Mouse (Mus musculus): ENCODE measurements around the gene Trim41. TPM values are rescaled to one million over a fixed set of nuclear protein-coding genes. Genes with fewer than 3 reads are reported as not detected.

The Trim41 gene
- polyA plus RNA-seq, 1 experiment from 2014 or later, result 5.1 TPM

GRCm38 (mm10) chr11:48840805-48841204 is 23.7 kb upstream of the Trim41 start:
- H3K9ac ChIP-seq (replicated peaks; ENCODE audit: low read depth, low read length), result no peak overlapping the region
- H3K4me3 ChIP-seq (ENCODE audit: low read depth, low read length), result no peak overlapping the region
- no peak overlapping the region for H3K4me2 ChIP-seq (ENCODE audit: low read depth, low read length)
- H3K36me3 ChIP-seq (ENCODE audit: control insufficient read depth, insufficient read depth, low read length), result no peaks in the 10 kb centered on the region
- H3K27me3 ChIP-seq (ENCODE audit: control insufficient read depth, insufficient read depth, low read length), result peaks cover 2% of the 10 kb centered on the region; the same call in 1 of the 2 replicates
- no peak overlapping the region for H3K27ac ChIP-seq (ENCODE audit: low read depth, low read length)
- H3K9me3 ChIP-seq (ENCODE audit: control insufficient read depth, low read length), result no peaks in the 10 kb centered on the region
- ATAC-seq (ENCODE audit: low read depth), result no peak
- H3K4me1 ChIP-seq (ENCODE audit: control insufficient read depth, insufficient read depth, low read length), result no peaks in the 10 kb centered on the region

DNA sequence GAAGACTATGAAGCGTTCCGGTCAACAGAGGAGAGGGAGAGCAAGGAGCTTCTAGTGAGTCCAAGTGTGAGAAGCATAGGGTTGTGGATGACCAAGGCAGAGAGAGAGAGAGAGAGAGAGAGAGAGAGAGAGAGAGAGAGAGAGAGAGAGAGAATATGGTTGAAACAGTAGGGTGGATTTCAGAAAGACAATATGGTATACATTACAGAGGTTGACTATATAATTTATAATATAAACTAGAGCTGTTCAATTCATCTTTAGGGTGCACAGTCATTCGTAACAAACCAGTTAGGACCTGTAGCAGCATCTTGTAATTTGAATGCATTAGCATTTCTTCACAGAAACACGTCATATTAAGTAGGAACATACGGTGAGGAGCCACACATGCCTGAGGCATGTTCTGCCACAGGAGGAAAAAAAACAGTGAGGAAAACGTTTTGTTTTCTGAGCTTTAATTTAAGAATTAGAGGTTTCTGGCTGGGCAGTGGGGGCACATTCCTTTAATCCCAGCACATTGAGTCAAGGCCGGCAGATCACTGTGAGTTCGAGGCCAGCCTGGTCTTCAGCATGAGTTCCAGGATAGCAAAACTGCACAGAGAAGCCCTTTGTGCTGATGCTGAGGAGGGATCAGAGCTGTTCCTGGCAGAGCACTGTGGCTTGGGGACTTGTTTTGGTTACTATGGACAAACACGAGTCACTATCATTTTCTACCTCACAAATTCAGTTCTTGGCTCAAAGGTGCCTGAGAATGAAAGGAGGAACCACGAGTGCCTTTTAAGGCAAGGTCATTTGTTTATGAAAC is 21.9 kb upstream of the Trim41 start:
- H3K9ac ChIP-seq (replicated peaks; ENCODE audit: low read depth, low read length), result no peak overlapping the region
- 73% methylated on average over 10 of the region's 10 CpGs for WGBS
- ATAC-seq (ENCODE audit: low read depth), result no peak

DNA sequence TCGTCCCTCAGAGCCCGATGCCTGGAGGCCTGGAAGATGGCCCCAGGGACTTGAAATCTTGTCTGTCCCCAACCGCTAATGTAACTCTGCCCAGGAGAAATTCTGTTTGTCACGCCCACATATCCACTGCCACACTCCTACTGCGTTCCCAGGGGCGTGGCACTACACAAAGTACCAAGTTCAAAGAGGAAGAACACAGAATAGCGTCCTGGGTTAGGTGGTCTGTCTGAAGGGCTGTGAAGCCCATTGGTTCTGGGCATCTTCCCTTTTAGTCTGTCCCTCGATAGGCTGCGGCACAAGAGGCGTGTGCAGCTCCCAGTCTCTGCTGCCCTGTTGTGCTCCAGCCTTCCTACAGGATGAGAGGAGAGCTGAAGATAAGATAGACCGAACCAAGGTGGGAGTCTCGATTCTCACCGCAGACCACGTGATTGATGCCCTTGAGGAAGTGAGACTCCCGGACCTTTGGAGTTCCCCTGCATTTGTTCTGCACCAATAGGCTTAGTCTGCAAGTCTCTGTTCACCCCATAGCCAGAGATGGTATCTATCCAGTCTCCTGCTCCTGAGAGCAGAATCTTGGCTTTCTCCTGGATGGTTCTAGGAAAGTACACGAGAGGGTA is 21.1 kb upstream of the Trim41 start:
- peak; percentile 15; the same call in 1 of the 2 replicates for ATAC-seq (ENCODE audit: low read depth)
- H3K9me3 ChIP-seq (ENCODE audit: control insufficient read depth, low read length), result no peaks in the 10 kb centered on the region
- H3K4me3 ChIP-seq (ENCODE audit: low read depth, low read length), result peak overlapping the region; percentile 81
- H3K27me3 ChIP-seq (ENCODE audit: control insufficient read depth, insufficient read depth, low read length), result peaks cover 2% of the 10 kb centered on the region; the same call in 1 of the 2 replicates
- 4% methylated on average over 16 of the region's 16 CpGs for WGBS
- peak overlapping the region; percentile 65 for H3K4me2 ChIP-seq (ENCODE audit: low read depth, low read length)
- no peaks in the 10 kb centered on the region for H3K36me3 ChIP-seq (ENCODE audit: control insufficient read depth, insufficient read depth, low read length)
- H3K4me1 ChIP-seq (ENCODE audit: control insufficient read depth, insufficient read depth, low read length), result no peaks in the 10 kb centered on the region
- peak overlapping the region; percentile 48; the same call in 1 of the 2 replicates for H3K27ac ChIP-seq (ENCODE audit: low read depth, low read length)
- H3K9ac ChIP-seq (replicated peaks; ENCODE audit: low read depth, low read length), result peak overlapping the region; percentile 71

More for the DNA sequence above, 21.9 kb upstream of the Trim41 start:
- Histone ChIP-seq H3K36me3 (ENCODE audit: control insufficient read depth, insufficient read depth, low read length) (no peaks in the 10 kb centered on the region), H3K4me3 (ENCODE audit: low read depth, low read length) (peak overlapping the region; percentile 81), H3K27me3 (ENCODE audit: control insufficient read depth, insufficient read depth, low read length) (peaks cover 2% of the 10 kb centered on the region; the same call in 1 of the 2 replicates), H3K27ac (ENCODE audit: low read depth, low read length) (no peak overlapping the region), H3K9me3 (ENCODE audit: control insufficient read depth, low read length) (no peaks in the 10 kb centered on the region), H3K4me1 (ENCODE audit: control insufficient read depth, insufficient read depth, low read length) (no peaks in the 10 kb centered on the region), H3K4me2 (ENCODE audit: low read depth, low read length) (peak overlapping the region; percentile 65; the same call in 1 of the 2 replicates)

DNA sequence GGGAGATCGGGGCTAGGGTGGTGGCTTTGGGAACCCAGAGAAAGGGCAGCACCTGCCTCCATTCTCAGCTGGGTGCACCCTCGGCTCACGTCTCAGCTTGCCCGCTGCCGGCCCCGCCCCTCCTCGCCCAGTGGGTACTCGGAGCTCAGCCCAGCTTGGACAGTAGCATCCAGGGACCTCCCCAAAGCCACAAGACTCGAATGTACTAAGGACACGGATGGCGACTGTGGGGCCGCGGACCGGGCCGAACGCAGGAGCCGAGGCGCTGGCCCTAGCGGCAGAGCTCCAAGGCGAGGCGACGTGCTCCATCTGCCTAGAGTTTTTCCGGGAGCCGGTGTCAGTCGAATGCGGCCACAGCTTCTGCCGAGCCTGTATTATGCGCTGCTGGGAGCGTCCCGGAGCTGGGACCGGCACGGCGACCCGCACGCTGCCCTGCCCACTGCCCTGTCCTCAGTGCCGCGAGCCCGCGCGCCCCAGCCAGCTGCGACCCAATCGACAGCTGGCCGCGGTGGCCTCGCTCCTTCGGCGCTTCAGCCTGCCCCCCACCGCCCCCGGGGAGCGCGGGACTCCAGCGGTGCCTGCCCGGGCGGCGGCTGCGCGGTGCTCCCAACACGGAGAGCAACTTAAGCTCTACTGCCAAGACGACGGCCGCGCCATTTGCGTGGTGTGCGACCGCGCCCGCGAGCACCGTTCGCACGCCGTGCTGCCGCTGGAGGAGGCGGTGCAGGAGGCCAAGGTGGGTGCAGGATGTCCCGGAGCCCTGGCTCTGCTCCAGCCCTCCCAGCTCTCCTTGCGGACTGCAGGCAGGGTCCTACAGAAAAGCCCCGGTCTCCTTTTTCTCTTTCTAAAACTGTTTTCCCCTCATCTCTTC is 20.4 kb upstream of the Trim41 start:
- peak overlapping the region; percentile 71 for H3K9ac ChIP-seq (replicated peaks; ENCODE audit: low read depth, low read length)
- peaks cover 2% of the 10 kb centered on the region; the same call in 1 of the 2 replicates for H3K27me3 ChIP-seq (ENCODE audit: control insufficient read depth, insufficient read depth, low read length)
- no peaks in the 10 kb centered on the region for H3K36me3 ChIP-seq (ENCODE audit: control insufficient read depth, insufficient read depth, low read length)
- H3K4me1 ChIP-seq (ENCODE audit: control insufficient read depth, insufficient read depth, low read length), result no peaks in the 10 kb centered on the region
- H3K27ac ChIP-seq (ENCODE audit: low read depth, low read length), result peak overlapping the region; percentile 48
- under 1% methylated on average over 72 of the region's 77 CpGs for WGBS
- H3K4me3 ChIP-seq (ENCODE audit: low read depth, low read length), result peak overlapping the region; percentile 81
- no peaks in the 10 kb centered on the region for H3K9me3 ChIP-seq (ENCODE audit: control insufficient read depth, low read length)
- ATAC-seq (ENCODE audit: low read depth), result peak; percentile 25
- peak overlapping the region; percentile 65 for H3K4me2 ChIP-seq (ENCODE audit: low read depth, low read length)

DNA sequence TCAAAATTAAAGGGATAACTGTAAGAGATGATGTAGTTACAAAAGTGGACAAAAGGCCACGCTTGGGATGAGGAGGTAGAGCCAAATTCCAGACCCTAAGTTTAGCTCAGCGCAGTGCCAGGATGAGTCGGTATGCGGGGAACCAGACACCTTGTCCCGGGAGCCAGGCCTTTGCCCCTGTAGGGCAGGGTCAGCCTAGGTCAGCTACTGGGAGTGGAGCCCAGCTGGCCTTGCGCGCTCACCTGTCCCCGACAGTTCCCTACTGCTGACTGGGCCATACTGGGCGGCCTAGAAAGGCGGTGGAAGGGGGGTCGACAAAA is 19.8 kb upstream of the Trim41 start:
- peak overlapping the region; percentile 81 for H3K4me3 ChIP-seq (ENCODE audit: low read depth, low read length)
- H3K36me3 ChIP-seq (ENCODE audit: control insufficient read depth, insufficient read depth, low read length), result no peaks in the 10 kb centered on the region
- peaks cover 2% of the 10 kb centered on the region; the same call in 1 of the 2 replicates for H3K27me3 ChIP-seq (ENCODE audit: control insufficient read depth, insufficient read depth, low read length)
- no peaks in the 10 kb centered on the region for H3K9me3 ChIP-seq (ENCODE audit: control insufficient read depth, low read length)
- no peaks in the 10 kb centered on the region for H3K4me1 ChIP-seq (ENCODE audit: control insufficient read depth, insufficient read depth, low read length)
- H3K9ac ChIP-seq (replicated peaks; ENCODE audit: low read depth, low read length), result peak overlapping the region; percentile 71
- 9% methylated on average over 11 of the region's 11 CpGs for WGBS
- ATAC-seq (ENCODE audit: low read depth), result no peak
- H3K27ac ChIP-seq (ENCODE audit: low read depth, low read length), result peak overlapping the region; percentile 48; the same call in 1 of the 2 replicates
- H3K4me2 ChIP-seq (ENCODE audit: low read depth, low read length), result peak overlapping the region; percentile 65

DNA sequence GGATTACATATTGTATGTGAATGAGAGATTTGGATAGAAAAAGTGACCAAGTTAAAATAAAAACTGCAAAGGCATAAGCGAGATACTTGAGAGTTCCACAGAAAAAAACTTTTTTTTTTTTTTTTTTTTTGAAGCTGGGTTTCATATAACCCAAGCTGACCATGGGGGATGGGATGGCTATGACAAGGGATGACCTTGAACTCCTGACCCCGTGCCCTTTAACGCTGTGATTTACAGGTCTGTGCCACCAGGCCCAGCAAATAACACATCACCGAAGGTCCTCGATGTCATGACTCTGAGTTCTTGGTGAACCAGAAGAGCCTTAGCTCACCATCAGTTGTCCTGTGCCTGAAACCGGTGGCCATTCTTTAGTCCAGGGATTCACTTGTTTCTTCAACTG is 18.8 kb upstream of the Trim41 start:
- Histone ChIP-seq H3K9ac (replicated peaks; ENCODE audit: low read depth, low read length) (no peak overlapping the region), H3K4me1 (ENCODE audit: control insufficient read depth, insufficient read depth, low read length) (no peaks in the 10 kb centered on the region), H3K36me3 (ENCODE audit: control insufficient read depth, insufficient read depth, low read length) (no peaks in the 10 kb centered on the region), H3K27ac (ENCODE audit: low read depth, low read length) (no peak overlapping the region), H3K9me3 (ENCODE audit: control insufficient read depth, low read length) (no peaks in the 10 kb centered on the region), H3K4me2 (ENCODE audit: low read depth, low read length) (no peak overlapping the region), H3K27me3 (ENCODE audit: control insufficient read depth, insufficient read depth, low read length) (peaks cover 2% of the 10 kb centered on the region; the same call in 1 of the 2 replicates), H3K4me3 (ENCODE audit: low read depth, low read length) (no peak overlapping the region)
- WGBS, result 79% methylated on average over 6 of the region's 6 CpGs
- ATAC-seq (ENCODE audit: low read depth), result no peak

- H3K4me1 ChIP-seq (ENCODE audit: control insufficient read depth, insufficient read depth, low read length), result no peaks in the 10 kb centered on the region
- H3K4me2 ChIP-seq (ENCODE audit: low read depth, low read length), result peak overlapping the region; percentile 48
- peak overlapping the region; percentile 57 for H3K9ac ChIP-seq (replicated peaks; ENCODE audit: low read depth, low read length)
- H3K27ac ChIP-seq (ENCODE audit: low read depth, low read length), result peak overlapping the region; percentile 35; the same call in 1 of the 2 replicates
- H3K4me3 ChIP-seq (ENCODE audit: low read depth, low read length), result peak overlapping the region; percentile 53
- no peaks in the 10 kb centered on the region for H3K36me3 ChIP-seq (ENCODE audit: control insufficient read depth, insufficient read depth, low read length)
- WGBS, result under 1% methylated on average over 30 of the region's 30 CpGs
- peak; percentile 92 for ATAC-seq (ENCODE audit: low read depth)
- no peaks in the 10 kb centered on the region for H3K9me3 ChIP-seq (ENCODE audit: control insufficient read depth, low read length)
- H3K27me3 ChIP-seq (ENCODE audit: control insufficient read depth, insufficient read depth, low read length), result peaks cover 2% of the 10 kb centered on the region; the same call in 1 of the 2 replicates
These were observed 16.8 kb upstream of the Trim41 start for GRCm38 (mm10) chr11:48833731-48834639.

All from neural tube, embryonic 14.5 days (tissue).